Mouse (Mus musculus) T-helper 17 cell (primary cell): ENCODE results near the gene Cngb1.

ENCODE experiments used
- in situ Hi-C, 2 experiments: fragments of 300-600 bp; cut with MboI, MseI; formaldehyde crosslinking; loops; 1 replicate in 1 of 2; 2 replicates in 1 of 2; pipeline ENCODE4 v1.15.1; 2025; ENCODE audit warnings: high pct_unique_total_duplicates in 2 of 2

Cngb1 gene

DNA sequence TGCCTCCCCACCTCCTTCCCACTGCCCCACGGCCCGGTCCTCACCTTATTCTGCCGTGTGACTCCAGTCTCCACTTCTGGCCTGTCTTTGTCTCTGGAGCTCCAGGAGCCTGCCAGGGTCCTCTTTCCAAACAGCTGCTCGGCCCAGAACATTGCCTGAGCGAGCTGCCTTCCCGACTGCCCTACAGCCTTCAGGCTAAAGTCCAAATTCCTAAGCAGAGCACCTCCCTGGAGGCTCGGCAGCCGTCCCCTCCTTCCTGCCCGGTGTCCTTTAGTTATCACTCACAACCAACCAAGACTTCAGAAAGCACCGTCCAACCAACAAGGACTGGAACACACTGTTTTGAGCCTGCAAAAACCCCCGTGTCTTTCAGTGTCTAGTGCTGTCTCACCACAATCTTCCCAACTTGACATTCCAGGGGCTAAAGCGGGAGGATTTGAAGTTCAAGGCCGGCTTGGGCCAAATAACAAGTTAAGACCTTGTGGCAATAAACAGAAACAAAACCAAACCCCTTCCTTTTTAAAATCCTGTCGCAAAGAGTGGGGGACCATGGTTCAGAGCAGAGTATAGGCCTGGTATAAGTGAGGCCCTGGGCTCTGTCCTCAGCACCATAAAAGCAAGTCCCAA, 103.6 kb downstream of the Cngb1 start, which contains the start of gene Kifc3:
Gene Kifc3, minus strand, starts transcription at position 164 of the 627 bp plus-strand sequence.
- in situ Hi-C loops = loop anchor here (5.0 to 10.0 kb wide), 2 partner anchors 90 to 258 kb away; no protein-coding TSS in a partner anchor

DNA sequence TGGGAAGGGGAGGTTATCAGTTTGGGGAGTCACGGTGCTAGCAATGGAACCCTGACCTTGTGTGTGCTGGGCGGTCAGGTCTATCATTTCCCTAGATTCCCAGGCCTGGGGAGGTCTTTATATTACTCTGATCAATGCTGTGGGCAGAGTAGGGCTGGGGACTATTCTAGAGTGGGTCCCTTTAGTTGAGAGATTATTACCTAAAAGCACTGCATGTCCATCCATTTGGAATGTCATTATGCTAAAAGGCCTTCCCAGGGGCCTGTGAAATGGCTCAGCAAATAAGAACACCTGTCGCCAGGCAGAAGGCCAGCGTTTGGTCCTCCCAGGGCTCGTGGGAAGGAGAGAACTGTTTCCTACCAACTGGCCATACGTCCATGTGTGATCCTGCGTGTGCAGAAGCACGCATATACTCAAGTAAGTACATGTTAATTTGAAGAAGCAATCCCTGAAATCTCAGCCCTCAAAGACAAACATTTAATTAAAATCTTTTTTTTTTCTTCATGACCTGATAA, 104.3 kb downstream of the Cngb1 start:
- in situ Hi-C loops = loop anchor here (5.0 to 10.0 kb wide), 2 partner anchors 90 to 257 kb away; no protein-coding TSS in a partner anchor

DNA sequence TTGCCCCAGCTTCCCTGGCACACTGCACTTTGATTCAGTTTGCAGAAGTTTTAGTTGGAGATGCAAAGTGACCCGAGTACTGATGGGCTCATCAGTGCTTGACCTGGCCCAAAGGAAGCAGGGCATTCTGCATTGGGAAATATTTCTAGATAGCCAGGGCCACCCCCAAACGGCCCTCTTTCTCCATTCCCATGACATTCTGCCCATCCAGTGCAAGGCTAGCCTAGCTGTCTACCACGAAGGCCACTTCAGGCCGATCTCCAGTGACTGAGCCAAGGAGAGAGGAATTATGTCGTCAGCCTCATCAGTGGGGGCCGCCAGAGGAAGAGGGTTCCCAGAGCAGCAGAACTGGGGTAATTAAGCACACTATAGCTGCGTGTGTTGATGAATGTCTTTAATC, 104.9 kb downstream of the Cngb1 start:
- in situ Hi-C loops = loop anchor here (5.0 to 10.0 kb wide), 2 partner anchors 89 to 257 kb away; no protein-coding TSS in a partner anchor

DNA sequence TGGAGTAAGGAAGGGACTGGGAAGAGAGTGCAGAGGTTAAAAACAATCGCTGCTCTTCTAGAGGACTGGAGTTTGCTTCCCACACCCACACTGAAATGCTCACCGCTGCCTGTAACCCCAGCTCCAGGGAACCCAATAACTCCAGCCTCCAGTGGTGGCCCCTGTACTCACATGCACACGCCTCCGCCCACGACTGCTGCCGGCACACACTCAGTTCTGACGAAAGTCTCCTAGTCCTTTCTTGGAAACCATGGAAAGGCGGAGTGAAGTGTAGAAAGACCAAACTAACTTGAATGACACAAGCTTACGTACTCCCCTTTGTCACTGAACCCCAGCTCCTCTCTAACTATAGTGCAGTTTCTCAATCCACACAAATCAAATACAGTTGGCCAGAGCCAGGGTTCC, 106.4 kb downstream of the Cngb1 start:
- in situ Hi-C loops = loop anchor here (5.0 to 10.0 kb wide), 2 partner anchors 88 to 255 kb away; no protein-coding TSS in a partner anchor

DNA sequence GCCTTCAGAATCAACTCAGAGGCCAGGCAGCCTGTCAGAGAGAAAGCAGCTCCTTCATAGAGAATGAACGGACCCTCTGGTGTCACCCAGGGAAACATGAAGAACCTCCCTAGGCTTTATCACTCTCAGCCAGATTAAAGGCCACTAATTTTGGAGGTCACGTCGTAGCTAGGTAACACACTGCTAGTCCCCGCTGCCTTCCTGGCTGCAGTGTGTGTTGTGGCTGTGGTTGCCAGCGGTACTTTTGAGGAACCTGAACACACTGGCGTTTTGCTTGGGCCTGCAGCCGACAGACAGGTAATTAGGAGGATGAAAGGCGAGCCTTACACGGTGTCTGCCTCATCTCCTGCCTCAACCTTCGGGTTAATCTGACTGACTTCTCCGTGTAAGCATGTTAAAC, 110.7 kb downstream of the Cngb1 start:
- in situ Hi-C loops = no loop called here

DNA sequence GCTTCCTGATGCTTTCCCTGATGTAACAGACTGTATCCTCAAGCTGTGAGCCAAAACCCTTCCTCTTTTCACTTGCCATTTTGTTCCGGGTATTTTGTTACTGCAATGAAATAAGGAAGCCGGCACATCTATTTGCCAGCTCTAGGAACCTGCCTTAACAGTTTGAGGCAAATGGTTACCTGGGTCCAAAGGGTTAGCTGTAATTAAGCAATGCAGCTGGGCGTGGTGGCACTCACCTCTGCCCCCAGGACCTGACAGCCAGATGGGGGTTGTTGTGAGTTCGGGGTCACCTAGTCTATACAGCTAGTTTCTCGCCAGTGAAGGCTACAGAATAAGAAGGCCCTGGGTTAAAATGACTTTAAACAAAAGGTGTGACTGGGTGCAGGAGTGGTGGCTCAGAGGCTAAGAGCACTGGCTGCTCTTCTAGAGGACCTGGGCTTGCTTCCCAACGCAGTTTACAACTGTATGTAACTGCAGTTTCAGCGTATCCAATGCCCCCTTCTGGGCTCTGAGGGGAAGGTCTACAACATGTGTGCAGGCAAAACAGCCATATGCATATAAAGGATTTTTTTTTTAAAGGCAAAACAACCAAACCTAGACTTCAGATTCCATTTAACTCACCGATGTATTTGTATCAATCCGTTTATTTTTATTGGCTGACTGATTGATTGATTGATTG, 114.7 kb downstream of the Cngb1 start:
- in situ Hi-C loops = no loop called here
